Mouse (Mus musculus) embryonic facial prominence, embryonic 11.5 days (tissue): ENCODE data around the gene Gm11096. TPM values are rescaled to one million over a fixed set of nuclear protein-coding genes. Genes with fewer than 3 reads are reported as not detected.

Source experiments
- ATAC-seq: fragments of 200-750 bp; cut with Nextera tagmentation; replicated peaks from 2 replicates; pipeline ENCODE4 v1.8.0; 2017; ENCODE audit warnings: low read depth; ENCODE audit not compliant: insufficient number of reproducible peaks, low FRiP score, low TSS enrichment
- DNase-seq: peaks from one replicate; pipeline ENCODE4 v3.0.0-alpha.2; 2015; ENCODE audit warnings: low spot score
- H3K27ac ChIP-seq: fragments of 300-500 bp; sonication (generic); replicated peaks from 2 replicates; pipeline ENCODE4 v1.5.1; 2014; ENCODE audit warnings: mild to moderate bottlenecking, low read depth, low read length, control low read depth
- H3K27me3 ChIP-seq: fragments of 300-500 bp; sonication (generic); 2 replicates; pipeline ENCODE4 v1.6.1; 2014; ENCODE audit warnings: mild to moderate bottlenecking, low read length, moderate library complexity, mixed read lengths; ENCODE audit not compliant: control insufficient read depth, insufficient read depth
- H3K36me3 ChIP-seq: fragments of 300-500 bp; sonication (generic); replicated peaks from 2 replicates; pipeline ENCODE4 v1.6.1; 2014; ENCODE audit warnings: low read depth, mild to moderate bottlenecking, low read length, moderate library complexity, mixed read lengths; ENCODE audit not compliant: control insufficient read depth, insufficient read depth
- H3K4me1 ChIP-seq: fragments of 300-500 bp; sonication (generic); 2 replicates; pipeline ENCODE4 v1.6.1; 2014; ENCODE audit warnings: low read length, mixed read lengths; ENCODE audit not compliant: control insufficient read depth, insufficient read depth
- H3K4me2 ChIP-seq: fragments of 300-500 bp; sonication (generic); 2 replicates; pipeline ENCODE4 v1.6.1; 2014; ENCODE audit warnings: low read depth, mild to moderate bottlenecking, control low read depth, low read length, moderate library complexity
- H3K4me3 ChIP-seq: fragments of 300-500 bp; sonication (generic); 2 replicates; pipeline ENCODE4 v1.5.1; 2014; ENCODE audit warnings: low read depth, low read length, control low read depth
- H3K9ac ChIP-seq: fragments of 300-500 bp; sonication (generic); replicated peaks from 2 replicates; pipeline ENCODE4 v1.6.1; 2014; ENCODE audit warnings: mild to moderate bottlenecking, control low read depth, low read length
- H3K9me3 ChIP-seq: fragments of 300-500 bp; sonication (generic); replicated peaks from 2 replicates; pipeline ENCODE4 v1.6.1; 2016; ENCODE audit warnings: mild to moderate bottlenecking, low read length, inconsistent platforms, mixed read lengths; ENCODE audit not compliant: control insufficient read depth
- WGBS: fragments of 180-500 bp; shearing (Covaris S2); extraction: QIAGEN DNeasy Blood & Tissue Kit; methylation state at CpG from one replicate; pipeline ENCODE4 v1.1.7; 2014; 5-methylcytosine and 5-hydroxymethylcytosine counted together
- polyA plus RNA-seq: library from polyadenylated mRNA; unstranded; fragments of >200 nt; fragmentation: Nextera tagmentation; extraction: Ambion mirVana; gene quantifications from 2 replicates; pipeline ENCODE4 v1.2.1, GENCODE M21; 2014

The Gm11096 gene
- polyA plus RNA-seq, 1 experiment from 2014 or later, result not detected

DNA sequence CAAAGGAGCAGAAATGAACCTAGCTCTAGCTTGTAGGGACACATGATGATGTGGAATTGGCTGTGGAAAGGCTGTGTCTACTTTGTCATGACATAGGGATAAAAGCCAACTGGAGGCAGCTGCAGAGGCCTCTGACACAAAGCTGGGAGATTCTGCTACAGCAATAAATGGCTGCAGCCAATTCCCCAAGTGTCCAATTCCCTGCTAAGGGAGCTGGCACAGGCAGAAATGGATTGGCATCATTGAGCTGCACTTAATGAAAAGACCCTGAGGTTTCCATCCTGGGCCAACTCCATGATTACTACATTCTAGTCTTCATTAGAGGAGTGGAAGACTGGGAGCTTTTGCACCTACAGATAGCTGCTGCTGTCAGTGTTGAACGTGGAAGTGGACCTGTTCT is 44.8 kb downstream of the Gm11096 start:
- Histone ChIP-seq H3K4me3 (no peak overlapping the region), H3K9ac (no peak overlapping the region), H3K36me3 (no peaks in the 10 kb centered on the region), H3K9me3 (no peaks in the 10 kb centered on the region), H3K27me3 (no peaks in the 10 kb centered on the region), H3K27ac (no peak overlapping the region), H3K4me2 (no peak overlapping the region), H3K4me1 (no peaks in the 10 kb centered on the region)
- DNase-seq (no peak), ATAC-seq (no peak)
- 89% methylated on average over 1 of the region's 1 CpGs for WGBS
